Mouse (Mus musculus) mesoderm, embryonic 11.5 days (tissue): Measurements from ENCODE around the gene Trpm3.
A peak's percentile ranks its signal among the peaks of the same experiment; 100 is the strongest.

ENCODE experiments used
- DNase-seq: peaks from one replicate; pipeline ENCODE4 v3.0.0-alpha.2; 2012; ENCODE audit warnings: low read depth, low spot score

Trpm3 gene

GRCm38 (mm10) chr19:22473030-22473712 lies 334.3 kb downstream of the Trpm3 start:
- no peak for DNase-seq

- no peak for DNase-seq
Observed at GRCm38 (mm10) chr19:22478295-22478989, 339.6 kb downstream of the Trpm3 start.

- DNase-seq, result no peak
Observed at GRCm38 (mm10) chr19:22503469-22503868, 364.6 kb downstream of the Trpm3 start.

GRCm38 (mm10) chr19:22518508-22518907 lies 379.7 kb downstream of the Trpm3 start:
- no peak for DNase-seq

GRCm38 (mm10) chr19:22527944-22528343 lies 389.1 kb downstream of the Trpm3 start:
- no peak for DNase-seq

GRCm38 (mm10) chr19:22542990-22543709 lies 404.3 kb downstream of the Trpm3 start:
- DNase-seq, result no peak

GRCm38 (mm10) chr19:22552179-22552578 lies 413.3 kb downstream of the Trpm3 start:
- DNase-seq, result peak; percentile 66

GRCm38 (mm10) chr19:22554421-22554941 lies 415.6 kb downstream of the Trpm3 start:
- peak; percentile 52 for DNase-seq

GRCm38 (mm10) chr19:22572396-22572795 lies 433.6 kb downstream of the Trpm3 start:
- no peak for DNase-seq

GRCm38 (mm10) chr19:22572849-22573248 lies 434.0 kb downstream of the Trpm3 start:
- no peak for DNase-seq

- no peak for DNase-seq
Observed at GRCm38 (mm10) chr19:22582120-22582745, 443.4 kb downstream of the Trpm3 start.

GRCm38 (mm10) chr19:22594492-22594891 lies 455.6 kb downstream of the Trpm3 start:
- no peak for DNase-seq

- DNase-seq, result no peak
Observed at GRCm38 (mm10) chr19:22595246-22595645, 456.4 kb downstream of the Trpm3 start.

GRCm38 (mm10) chr19:22596715-22597114 lies 457.9 kb downstream of the Trpm3 start:
- no peak for DNase-seq

GRCm38 (mm10) chr19:22604322-22604721 lies 465.5 kb downstream of the Trpm3 start:
- DNase-seq, result no peak

GRCm38 (mm10) chr19:22607985-22608684 lies 469.3 kb downstream of the Trpm3 start:
- no peak for DNase-seq

- DNase-seq, result no peak
Observed at GRCm38 (mm10) chr19:22611621-22612020, 472.8 kb downstream of the Trpm3 start.

GRCm38 (mm10) chr19:22615367-22615766 lies 476.5 kb downstream of the Trpm3 start:
- DNase-seq, result no peak

GRCm38 (mm10) chr19:22624801-22625513 lies 486.1 kb downstream of the Trpm3 start:
- DNase-seq, result no peak

- no peak for DNase-seq
Observed at GRCm38 (mm10) chr19:22628878-22629277, 490.0 kb downstream of the Trpm3 start.

- DNase-seq, result peak; percentile 3
Observed at GRCm38 (mm10) chr19:22631316-22631715, 492.5 kb downstream of the Trpm3 start.
